Comparison of ENCODE assay signal across 8 mouse cellular contexts in genomic region chr12:65072911-65073610, GRCm38 (mm10). TPM values are rescaled to one million over a fixed set of nuclear protein-coding genes. Genes with fewer than 3 reads are reported as not detected.
DNase-seq lines count a peak whose midpoint lies in the region; ATAC-seq and TF ChIP-seq lines count a peak whose summit lies in the region.

No protein-coding gene starts in this region.

- H3K9ac ChIP-seq in kidney, embryonic 15.5 days = peak overlapping the region; percentile 89
- H3K9ac ChIP-seq in hindbrain, embryonic 12.5 days = peak overlapping the region; percentile 90
- H3K9ac ChIP-seq in midbrain, embryonic 14.5 days (replicated peaks; ENCODE audit: low read length) = peak overlapping the region; percentile 89

- POLR2A ChIA-PET in Patski (lab: Charles Lee) = no interaction called here

- no peak for TF ChIP-seq CTCF in Patski (IDR thresholded peaks at IDR 0.05)

- H3K4me2 ChIP-seq in kidney, embryonic 15.5 days = peak overlapping the region; percentile 82
- peak overlapping the region; percentile 92 for H3K4me2 ChIP-seq in hindbrain, embryonic 12.5 days (replicated peaks)
- peak overlapping the region; percentile 89 for H3K4me2 ChIP-seq in midbrain, embryonic 14.5 days (ENCODE audit: low read length)

- no peaks in the 10 kb centered on the region for H3K27me3 ChIP-seq in kidney, embryonic 15.5 days
- no peaks in the 10 kb centered on the region for H3K27me3 ChIP-seq in Patski
- H3K27me3 ChIP-seq in hindbrain, embryonic 12.5 days = no peaks in the 10 kb centered on the region
- H3K27me3 ChIP-seq in midbrain, embryonic 14.5 days (ENCODE audit: control insufficient read depth, insufficient read depth, low read length) = no peaks in the 10 kb centered on the region

- DNase-seq in kidney, adult 9 months = no peak
- no peak for DNase-seq in Patski (ENCODE audit: low read depth, low spot score)
- DNase-seq in midbrain, embryonic 14.5 days = no peak
- DNase-seq in layer of hippocampus, postnatal 10 days (ENCODE audit: low spot score in 2 of 2) = no peak
- no peak for DNase-seq in kidney, postnatal 14 days

- peaks cover 31% of the 10 kb centered on the region for H3K4me1 ChIP-seq in kidney, embryonic 15.5 days
- H3K4me1 ChIP-seq in hindbrain, embryonic 12.5 days = peaks cover 31% of the 10 kb centered on the region
- peaks cover 29% of the 10 kb centered on the region for H3K4me1 ChIP-seq in midbrain, embryonic 14.5 days (ENCODE audit: control insufficient read depth, insufficient read depth, low read length)

- peak overlapping the region; percentile 85 for H3K4me3 ChIP-seq in kidney, embryonic 15.5 days (replicated peaks)
- H3K4me3 ChIP-seq in hindbrain, embryonic 12.5 days = peak overlapping the region; percentile 91
- H3K4me3 ChIP-seq in midbrain, embryonic 14.5 days (replicated peaks; ENCODE audit: low read depth, low read length) = peak overlapping the region; percentile 85

- CTCF ChIA-PET in Patski (lab: Charles Lee) = interaction anchor here (0.7 kb wide), 1 partner anchor 99 kb away, joined by 3 read pairs; the partner anchor contains the start of gene Mis18bp1

- 2% methylated on average over 21 of the region's 21 CpGs for WGBS in kidney, embryonic 15.5 days
- 3% methylated on average over 21 of the region's 21 CpGs for WGBS in hindbrain, embryonic 12.5 days
- 4% methylated on average over 21 of the region's 21 CpGs for WGBS in midbrain, embryonic 14.5 days

- peak; percentile 75 for ATAC-seq in kidney, embryonic 15.5 days (replicated peaks; ENCODE audit: low FRiP score)
- ATAC-seq in Patski = peak; percentile 25
- ATAC-seq in hindbrain, embryonic 12.5 days (ENCODE audit: low FRiP score) = peak; percentile 80
- ATAC-seq in midbrain, embryonic 14.5 days (ENCODE audit: low FRiP score, low TSS enrichment) = peak; percentile 75
- no peak for ATAC-seq in erythroid progenitor cell, adult 5-6 weeks (replicated peaks; ENCODE audit: low FRiP score, poor library complexity, severe bottlenecking)

- peaks cover 26% of the 10 kb centered on the region for H3K36me3 ChIP-seq in kidney, embryonic 15.5 days
- peaks cover 11% of the 10 kb centered on the region for H3K36me3 ChIP-seq in hindbrain, embryonic 12.5 days
- peaks cover 12% of the 10 kb centered on the region for H3K36me3 ChIP-seq in midbrain, embryonic 14.5 days (ENCODE audit: control insufficient read depth, insufficient read depth, low read length)

- H3K27ac ChIP-seq in kidney, embryonic 15.5 days = peak overlapping the region; percentile 96
- H3K27ac ChIP-seq in hindbrain, embryonic 12.5 days = peak overlapping the region; percentile 92
- H3K27ac ChIP-seq in midbrain, embryonic 14.5 days (replicated peaks; ENCODE audit: low read depth, low read length) = peak overlapping the region; percentile 94

- no peaks in the 10 kb centered on the region for H3K9me3 ChIP-seq in kidney, embryonic 15.5 days (replicated peaks)
- no peaks in the 10 kb centered on the region for H3K9me3 ChIP-seq in hindbrain, embryonic 12.5 days (replicated peaks)
- H3K9me3 ChIP-seq in midbrain, embryonic 14.5 days (ENCODE audit: control insufficient read depth, low read length) = no peaks in the 10 kb centered on the region

- in situ Hi-C loops in Patski (cut with MboI; ENCODE audit: low pct_unique_long_range_greater_than_20kb) = no loop called here

RNA-seq across cellular contexts. Expression of gene Fkbp3, which starts 0.7 kb away (rescaled TPM):
- 492 and 540 TPM in 2 replicates for polyA plus RNA-seq in kidney, embryonic 15.5 days (2015; fragmentation: Nextera tagmentation; extraction: Ambion mirVana)
- 146 TPM for polyA plus RNA-seq in Patski (2021)
- 519 and 525 TPM in 2 replicates for polyA plus RNA-seq in hindbrain, embryonic 12.5 days (2016; fragmentation: Nextera tagmentation; extraction: Ambion mirVana)
- 396 and 403 TPM in 2 replicates for polyA plus RNA-seq in midbrain, embryonic 14.5 days (2014; fragmentation: Nextera tagmentation; extraction: Ambion mirVana)
- 100 to 1,000 TPM; 174 to 193 TPM for total RNA-seq in layer of hippocampus, postnatal 10 days (2021)
- total RNA-seq in erythroid progenitor cell, adult 5-6 weeks (2015; ENCODE audit: low replicate concordance) = 50.1 and 115 TPM in 2 replicates
- total RNA-seq in erythroid progenitor cell, adult 5-6 weeks (2017; ENCODE audit: low replicate concordance) = 12.6 and 53.1 TPM in 2 replicates

RNA-seq across cellular contexts. Expression of gene Fancm, which starts 2.3 kb away (rescaled TPM):
- polyA plus RNA-seq in kidney, embryonic 15.5 days (2015; fragmentation: Nextera tagmentation; extraction: Ambion mirVana) = 9.9 and 10.3 TPM in 2 replicates
- polyA plus RNA-seq in Patski (2021) = 4.5 TPM
- polyA plus RNA-seq in hindbrain, embryonic 12.5 days (2016; fragmentation: Nextera tagmentation; extraction: Ambion mirVana) = 15.1 and 17.5 TPM in 2 replicates
- 8.3 and 8.6 TPM in 2 replicates for polyA plus RNA-seq in midbrain, embryonic 14.5 days (2014; fragmentation: Nextera tagmentation; extraction: Ambion mirVana)
- total RNA-seq in layer of hippocampus, postnatal 10 days (2021) = 10 to 100 TPM; 12.8 to 13.7 TPM
- total RNA-seq in erythroid progenitor cell, adult 5-6 weeks (2015; ENCODE audit: low replicate concordance) = 69.2 and 70.4 TPM in 2 replicates
- 18.5 and 40.2 TPM in 2 replicates for total RNA-seq in erythroid progenitor cell, adult 5-6 weeks (2017; ENCODE audit: low replicate concordance)

RNA-seq across cellular contexts. Expression of gene Prpf39, which starts 36.9 kb away (rescaled TPM):
- 52.3 and 55.4 TPM in 2 replicates for polyA plus RNA-seq in kidney, embryonic 15.5 days (2015; fragmentation: Nextera tagmentation; extraction: Ambion mirVana)
- polyA plus RNA-seq in Patski (2021) = 34.8 TPM
- polyA plus RNA-seq in hindbrain, embryonic 12.5 days (2016; fragmentation: Nextera tagmentation; extraction: Ambion mirVana) = 63.4 and 71.3 TPM in 2 replicates
- polyA plus RNA-seq in midbrain, embryonic 14.5 days (2014; fragmentation: Nextera tagmentation; extraction: Ambion mirVana) = 57.4 and 61.2 TPM in 2 replicates
- total RNA-seq in layer of hippocampus, postnatal 10 days (2021) = 10 to 100 TPM; 45.3 to 48.7 TPM
- total RNA-seq in erythroid progenitor cell, adult 5-6 weeks (2015; ENCODE audit: low replicate concordance) = 58.7 and 62.3 TPM in 2 replicates
- 71.9 and 86.0 TPM in 2 replicates for total RNA-seq in erythroid progenitor cell, adult 5-6 weeks (2017; ENCODE audit: low replicate concordance)
